Mouse (Mus musculus) spleen, adult 2 months (tissue): ENCODE data around the gene Mgat3. TPM values are rescaled to one million over a fixed set of nuclear protein-coding genes. Genes with fewer than 3 reads are reported as not detected.

Source experiments
- DNase-seq, 2 experiments: peaks; one replicate each; pipeline versions ENCODE4 v3.0.0 to v3.0.0-alpha.2; 2012 to 2021; ENCODE audit warnings: low spot score in 2 of 2, low read depth in 1 of 2
- H3K27ac ChIP-seq: fragments of 200-500 bp; 2 replicates; pipeline ENCODE4 v1.5.1; 2012; ENCODE audit warnings: low read length, inconsistent platforms; ENCODE audit not compliant: insufficient read depth
- H3K27me3 ChIP-seq: fragments of 200-500 bp; 2 replicates; pipeline ENCODE4 v1.6.1; 2012; ENCODE audit warnings: mild to moderate bottlenecking, moderate library complexity, low read length, inconsistent platforms; ENCODE audit not compliant: control insufficient read depth, insufficient read depth
- H3K36me3 ChIP-seq: fragments of 200-500 bp; 2 replicates; pipeline ENCODE4 v1.6.1; 2012; ENCODE audit warnings: mild to moderate bottlenecking, low read length, inconsistent platforms; ENCODE audit not compliant: control insufficient read depth, insufficient read depth
- H3K4me1 ChIP-seq: fragments of 200-500 bp; 2 replicates; pipeline ENCODE4 v1.6.1; 2011; ENCODE audit warnings: inconsistent platforms; ENCODE audit not compliant: control insufficient read depth, insufficient read depth, insufficient read length
- H3K4me3 ChIP-seq: fragments of 200-500 bp; 2 replicates; pipeline ENCODE4 v1.5.1; 2011; ENCODE audit warnings: mild to moderate bottlenecking, inconsistent platforms; ENCODE audit not compliant: insufficient read depth, insufficient read length; ENCODE audit errors: extremely low read depth
- CTCF ChIP-seq: fragments of 200-500 bp; IDR thresholded peaks from 2 replicates; pipeline ENCODE4 v1.5.1; 2011; ENCODE audit warnings: mild to moderate bottlenecking, inconsistent platforms; ENCODE audit not compliant: insufficient read depth, insufficient read length, insufficient replicate concordance; ENCODE audit errors: extremely low read depth
- POLR2A ChIP-seq: fragments of 200-500 bp; IDR thresholded peaks from 2 replicates; pipeline ENCODE4 v1.6.1; 2011; ENCODE audit warnings: low read depth, low read length, inconsistent platforms
- WGBS: fragments of 180-500 bp; shearing (Covaris S2); methylation state at CpG from one replicate; pipeline ENCODE4 v1.1.7; 2018; 5-methylcytosine and 5-hydroxymethylcytosine counted together
- polyA plus RNA-seq: library from polyadenylated mRNA; depleted of rRNA; stranded (reverse); fragments of >200 nt; gene quantifications from 2 replicates; pipeline ENCODE4 v1.2.3, GENCODE M21; 2012

The Mgat3 gene
- polyA plus RNA-seq, 1 experiment, result 2.9 TPM

GRCm38 (mm10) chr15:80158001-80158706, 15.4 kb upstream of the Mgat3 start:
- DNase-seq, result no peak

DNA sequence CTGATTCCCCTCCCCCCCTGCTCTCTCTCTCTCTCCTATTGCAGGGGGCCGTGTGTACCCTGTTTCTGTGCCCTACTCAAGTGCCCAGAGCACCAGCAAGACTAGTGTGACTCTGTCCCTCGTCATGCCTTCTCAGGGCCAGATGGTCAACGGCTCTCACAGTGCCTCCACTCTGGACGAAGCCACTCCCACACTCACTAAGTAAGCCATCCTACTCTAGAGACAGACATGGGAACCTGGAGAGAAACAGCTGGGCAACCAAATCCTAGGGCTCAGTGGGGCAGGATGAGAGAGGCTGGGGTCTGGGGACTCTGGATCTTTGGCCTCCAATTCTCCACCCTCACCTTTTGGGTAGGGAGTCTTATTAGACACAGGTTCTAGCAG, 14.8 kb upstream of the Mgat3 start:
- WGBS, result 91% methylated on average over 4 of the region's 4 CpGs
- no peaks in the 10 kb centered on the region for H3K4me1 ChIP-seq
- no peak overlapping the region for H3K4me3 ChIP-seq
- TF ChIP-seq POLR2A, result no peak
- TF ChIP-seq CTCF, result no peak
- H3K27ac ChIP-seq, result no peak overlapping the region
- H3K27me3 ChIP-seq, result no peaks in the 10 kb centered on the region
- peaks cover 41% of the 10 kb centered on the region for H3K36me3 ChIP-seq
- DNase-seq, result no peak

More at GRCm38 (mm10) chr15:80158001-80158706, 15.4 kb upstream of the Mgat3 start:
- TF ChIP-seq CTCF (no peak), POLR2A (no peak)
- Histone ChIP-seq H3K36me3 (peaks cover 42% of the 10 kb centered on the region), H3K4me3 (no peak overlapping the region), H3K27me3 (no peaks in the 10 kb centered on the region), H3K27ac (no peak overlapping the region), H3K4me1 (no peaks in the 10 kb centered on the region)
- WGBS, result 89% methylated on average over 5 of the region's 5 CpGs

GRCm38 (mm10) chr15:80159286-80159901, 14.1 kb upstream of the Mgat3 start:
- 74% methylated on average over 8 of the region's 8 CpGs for WGBS
- DNase-seq, result no peak
- Histone ChIP-seq H3K36me3 (peaks cover 38% of the 10 kb centered on the region), H3K27ac (no peak overlapping the region), H3K4me3 (no peak overlapping the region), H3K27me3 (no peaks in the 10 kb centered on the region), H3K4me1 (no peaks in the 10 kb centered on the region)
- no peak for TF ChIP-seq POLR2A
- no peak for TF ChIP-seq CTCF

GRCm38 (mm10) chr15:80160223-80160622, 13.3 kb upstream of the Mgat3 start:
- Histone ChIP-seq H3K27me3 (no peaks in the 10 kb centered on the region), H3K27ac (no peak overlapping the region), H3K36me3 (peaks cover 38% of the 10 kb centered on the region), H3K4me3 (no peak overlapping the region), H3K4me1 (no peaks in the 10 kb centered on the region)
- 94% methylated on average over 13 of the region's 13 CpGs for WGBS
- TF ChIP-seq POLR2A (no peak), CTCF (no peak)
- no peak for DNase-seq

GRCm38 (mm10) chr15:80160726-80161125, 12.8 kb upstream of the Mgat3 start:
- TF ChIP-seq POLR2A, result no peak
- TF ChIP-seq CTCF, result no peak
- peaks cover 33% of the 10 kb centered on the region for H3K36me3 ChIP-seq
- WGBS, result 95% methylated on average over 4 of the region's 4 CpGs
- no peak for DNase-seq
- H3K27me3 ChIP-seq, result no peaks in the 10 kb centered on the region
- no peaks in the 10 kb centered on the region for H3K4me1 ChIP-seq
- no peak overlapping the region for H3K4me3 ChIP-seq
- no peak overlapping the region for H3K27ac ChIP-seq

DNA sequence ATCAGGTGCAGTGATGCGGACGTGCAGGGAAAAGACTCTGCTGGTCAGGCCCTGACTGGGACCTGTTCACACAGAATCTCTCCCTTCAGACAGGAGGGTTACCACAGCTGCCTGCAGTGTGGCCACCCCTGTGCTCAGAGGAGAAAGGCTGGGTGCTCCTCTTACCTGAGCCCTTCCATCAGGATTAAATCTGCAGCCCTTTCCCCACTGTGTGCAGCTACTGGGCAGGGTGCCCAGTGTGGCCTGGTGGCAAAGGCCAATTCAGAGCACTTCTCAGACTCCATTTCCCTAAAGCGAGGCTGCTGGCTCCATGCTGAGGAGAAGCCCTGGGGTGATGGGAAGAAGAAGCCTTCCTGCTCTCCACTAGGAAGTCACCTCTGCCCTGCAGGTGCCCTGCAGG, 12.3 kb upstream of the Mgat3 start:
- DNase-seq, result no peak
- H3K36me3 ChIP-seq, result peaks cover 32% of the 10 kb centered on the region
- no peaks in the 10 kb centered on the region for H3K27me3 ChIP-seq
- H3K27ac ChIP-seq, result no peak overlapping the region
- H3K4me1 ChIP-seq, result no peaks in the 10 kb centered on the region
- TF ChIP-seq POLR2A (no peak), CTCF (no peak)
- 92% methylated on average over 3 of the region's 3 CpGs for WGBS
- H3K4me3 ChIP-seq, result no peak overlapping the region

DNA sequence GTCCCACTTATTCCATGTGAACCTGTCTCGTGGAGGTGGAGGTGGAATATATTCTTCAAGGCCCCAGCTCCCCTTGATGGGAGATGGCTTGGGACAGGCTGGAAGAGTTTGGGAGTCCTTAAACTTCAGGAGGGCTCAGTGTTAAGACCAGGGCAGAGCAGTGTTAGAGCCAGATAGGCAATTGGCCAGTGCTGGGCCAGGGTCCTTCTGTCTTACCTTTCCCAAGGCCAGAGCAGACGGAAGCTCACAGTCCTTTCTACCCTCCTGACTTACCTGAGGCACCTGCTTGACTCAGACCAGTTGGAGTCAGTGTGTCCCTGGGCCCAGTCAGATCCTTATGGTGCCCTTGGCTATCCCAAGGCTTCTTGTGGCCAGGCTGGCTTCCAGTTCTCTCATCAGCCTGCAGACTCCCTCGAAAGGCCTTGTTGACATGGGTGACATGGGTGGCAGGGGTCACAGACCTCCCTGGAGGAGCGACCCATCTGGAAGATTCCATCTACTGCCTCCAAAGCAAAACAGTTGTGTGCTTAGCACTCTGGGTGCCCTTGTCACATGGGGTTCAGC, 11.0 kb upstream of the Mgat3 start:
- WGBS, result 85% methylated on average over 4 of the region's 4 CpGs
- no peaks in the 10 kb centered on the region for H3K27me3 ChIP-seq
- no peak for TF ChIP-seq CTCF
- TF ChIP-seq POLR2A, result no peak
- peaks cover 28% of the 10 kb centered on the region for H3K36me3 ChIP-seq
- H3K4me1 ChIP-seq, result no peaks in the 10 kb centered on the region
- DNase-seq, result no peak
- no peak overlapping the region for H3K27ac ChIP-seq
- no peak overlapping the region for H3K4me3 ChIP-seq
